Mouse (Mus musculus) layer of hippocampus, postnatal 25 days (tissue): ENCODE measurements around the gene Zfp384. TPM values are rescaled to one million over a fixed set of nuclear protein-coding genes. Genes with fewer than 3 reads are reported as not detected.

Experiments
- DNase-seq, 2 experiments: peaks; one replicate each; pipeline ENCODE4 v3.0.0; 2022; ENCODE audit warnings: mixed read lengths in 2 of 2, low spot score in 1 of 2; ENCODE audit errors: extremely low spot score in 1 of 2
- total RNA-seq, 2 experiments: library from RNA; stranded (reverse); gene quantifications; 2 replicates each; pipeline ENCODE4 v1.2.3; 2021

The Zfp384 gene
- total RNA-seq, 2 experiments from 2014 or later: 42.4 to 49.6 TPM

DNA sequence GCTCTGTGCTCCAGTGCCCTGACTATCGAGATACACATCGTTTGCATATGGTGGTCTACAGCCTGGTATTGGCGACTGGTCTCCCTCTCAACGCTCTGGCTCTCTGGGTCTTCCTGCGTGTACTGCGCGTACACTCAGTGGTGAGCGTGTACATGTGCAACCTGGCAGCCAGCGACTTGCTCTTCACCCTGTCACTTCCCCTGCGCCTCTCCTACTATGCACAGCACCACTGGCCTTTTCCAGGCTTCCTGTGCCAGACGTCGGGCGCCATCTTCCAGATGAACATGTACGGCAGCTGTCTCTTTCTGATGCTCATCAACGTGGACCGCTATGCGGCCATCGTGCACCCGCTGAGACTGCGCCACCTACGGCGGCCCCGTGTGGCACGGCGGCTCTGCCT lies 72.4 kb downstream of the Zfp384 start:
- no peak for DNase-seq

DNA sequence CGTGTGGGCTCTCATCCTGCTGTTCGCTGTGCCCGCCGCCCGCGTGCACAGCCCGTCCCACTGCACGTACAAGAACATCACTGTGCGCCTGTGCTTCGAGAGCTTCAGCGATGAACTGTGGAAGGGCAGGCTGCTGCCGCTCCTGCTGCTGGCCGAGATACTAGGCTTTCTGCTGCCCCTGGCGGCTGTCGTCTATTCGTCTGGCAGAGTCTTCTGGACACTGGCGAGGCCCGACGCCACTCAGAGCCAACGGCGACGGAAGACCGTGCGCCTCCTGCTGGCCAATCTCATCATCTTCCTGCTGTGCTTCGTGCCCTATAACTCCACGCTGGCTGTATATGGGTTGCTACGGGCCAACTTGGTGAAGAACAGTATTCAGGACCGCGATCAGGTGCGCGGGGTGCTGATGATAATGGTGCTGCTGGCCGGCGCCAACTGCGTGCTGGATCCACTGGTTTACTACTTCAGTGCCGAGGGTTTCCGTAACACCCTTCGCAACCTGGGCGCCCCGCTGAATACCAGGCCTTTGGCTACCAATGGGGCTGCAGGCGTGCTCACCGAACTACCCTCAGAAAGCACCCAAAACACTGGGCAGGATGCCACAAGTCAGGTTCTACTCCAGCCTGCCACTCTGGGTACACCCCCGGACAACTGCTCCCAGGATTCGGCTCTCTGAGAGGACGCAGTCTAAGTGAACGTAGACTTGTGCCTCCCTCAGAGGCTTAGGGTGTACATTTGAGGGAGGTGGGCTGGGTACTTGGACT lies 73.0 kb downstream of the Zfp384 start:
- DNase-seq: peak; percentile 64 to 76

DNA sequence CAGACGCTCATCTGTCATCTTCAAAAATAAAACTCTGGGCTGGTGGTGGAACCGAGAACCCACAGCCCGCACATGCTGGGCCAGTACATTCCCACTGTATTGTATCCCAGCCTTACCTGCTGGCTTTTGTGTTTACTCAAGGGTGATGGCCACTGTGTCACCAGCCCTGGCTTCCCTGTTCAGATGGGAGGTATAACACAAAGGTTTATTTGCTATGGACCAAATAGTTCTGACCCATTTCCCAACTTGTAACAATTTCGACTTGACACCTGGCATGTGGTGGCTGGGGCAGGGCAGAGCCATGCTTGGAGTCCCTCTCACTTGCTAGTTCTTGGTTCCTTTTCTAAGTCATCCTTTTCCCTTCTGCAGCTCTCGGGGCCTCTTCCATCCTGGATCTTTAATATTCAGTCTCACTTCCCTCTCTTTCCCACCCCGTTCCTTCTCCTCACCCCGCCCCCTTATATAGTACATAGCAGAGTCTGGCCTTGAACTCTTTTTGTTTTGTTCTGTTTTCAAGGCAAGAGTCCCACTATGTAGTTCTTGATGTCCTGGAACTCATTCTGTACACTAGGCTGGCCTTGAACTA lies 73.9 kb downstream of the Zfp384 start:
- DNase-seq: no peak

DNA sequence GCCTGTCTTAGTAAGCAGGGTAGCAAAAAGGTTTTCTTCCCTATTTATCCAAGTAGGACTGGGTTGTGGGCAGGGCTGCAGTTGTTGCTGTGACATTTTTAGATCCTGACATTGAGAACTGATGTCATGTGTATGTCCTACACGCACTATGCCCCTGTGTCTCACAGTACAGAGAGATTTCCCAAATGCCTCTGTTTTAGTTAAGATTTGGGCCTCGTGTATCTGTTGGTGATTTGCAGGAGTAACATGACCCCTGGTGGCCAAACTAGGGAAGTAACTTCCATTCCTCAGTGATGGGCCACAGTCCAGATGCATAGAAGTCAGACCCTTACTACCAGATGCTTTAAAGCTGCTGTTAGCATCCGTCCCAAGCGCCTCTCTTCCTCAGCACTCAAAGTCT lies 75.5 kb downstream of the Zfp384 start:
- peak in 1 of 2 experiments; percentile 48 for DNase-seq

Other genes with a start within 250 kb of the Zfp384 start
- gene Eno2, start 239.5 kb upstream of the Zfp384 start, total RNA-seq: 1,000 to 10,000 TPM in 1 of 2 experiments, 100 to 1,000 TPM in 1; 947 to 1,030 TPM
- 1 to 10 TPM; 1.7 TPM for gene Lrrc23, start 229.4 kb upstream of the Zfp384 start, total RNA-seq
- 1 to 10 TPM; 4.5 to 6.0 TPM for gene Spsb2, start 200.5 kb upstream of the Zfp384 start, total RNA-seq
- 100 to 1,000 TPM; 685 to 811 TPM for gene Tpi1, start 194.8 kb upstream of the Zfp384 start, total RNA-seq
- 100 to 1,000 TPM; 164 to 183 TPM for gene Usp5, start 179.7 kb upstream of the Zfp384 start, total RNA-seq
- 1 to 10 TPM; 1.1 to 1.2 TPM for gene Cdca3, start 179.6 kb upstream of the Zfp384 start, total RNA-seq
- gene Gnb3, start 168.9 kb upstream of the Zfp384 start, total RNA-seq: under 1 TPM in 1 of 2 experiments, not detected in 1; 0.26 TPM
- gene P3h3, start 151.4 kb upstream of the Zfp384 start, total RNA-seq: 10 to 100 TPM; 18.5 to 30.1 TPM
- gene Gpr162, start 145.2 kb upstream of the Zfp384 start, total RNA-seq: 100 to 1,000 TPM; 184 to 196 TPM
- gene Cd4, start 120.9 kb upstream of the Zfp384 start, total RNA-seq: under 1 TPM; 0.22 to 0.26 TPM
- 1 to 10 TPM; 2.4 to 2.6 TPM for gene Lag3, start 97.4 kb upstream of the Zfp384 start, total RNA-seq
- 1,000 to 10,000 TPM; 1,178 to 1,233 TPM for gene Ptms, start 89.0 kb upstream of the Zfp384 start, total RNA-seq
- gene Mlf2, start 77.8 kb upstream of the Zfp384 start, total RNA-seq: 100 to 1,000 TPM; 670 to 704 TPM
- 100 to 1,000 TPM; 144 to 151 TPM for gene Cops7a, start 43.6 kb upstream of the Zfp384 start, total RNA-seq
- 100 to 1,000 TPM; 139 to 188 TPM for gene Pianp, start 12.5 kb upstream of the Zfp384 start, total RNA-seq
- 10 to 100 TPM; 61.4 to 61.5 TPM for gene Ing4, start 30.6 kb downstream of the Zfp384 start, total RNA-seq
- 10 to 100 TPM in 1 of 2 experiments, 1 to 10 TPM in 1; 8.2 to 12.4 TPM for gene Acrbp, start 40.5 kb downstream of the Zfp384 start, total RNA-seq
- under 1 TPM; 0.35 to 0.96 TPM for gene Lpar5, start 58.8 kb downstream of the Zfp384 start, total RNA-seq
- 100 to 1,000 TPM; 153 to 194 TPM for gene Chd4, start 86.8 kb downstream of the Zfp384 start, total RNA-seq
- gene Nop2, start 122.8 kb downstream of the Zfp384 start, total RNA-seq: 10 to 100 TPM; 29.5 TPM
- 10 to 100 TPM; 63.4 to 77.7 TPM for gene Iffo1, start 136.1 kb downstream of the Zfp384 start, total RNA-seq
- gene Gapdh, start 157.3 kb downstream of the Zfp384 start, total RNA-seq: 1,000 to 10,000 TPM; 2,323 to 2,636 TPM
- gene Ncapd2, start 182.6 kb downstream of the Zfp384 start, total RNA-seq: 10 to 100 TPM; 24.1 to 27.6 TPM
- gene Mrpl51, start 182.7 kb downstream of the Zfp384 start, total RNA-seq: 10 to 100 TPM; 64.4 to 66.0 TPM
- gene Vamp1, start 206.4 kb downstream of the Zfp384 start, total RNA-seq: 10 to 100 TPM; 71.1 to 71.4 TPM
- gene Tapbpl, start 222.7 kb downstream of the Zfp384 start, total RNA-seq: 1 to 10 TPM; 2.5 to 3.3 TPM
- not detected for gene Cd27, start 227.9 kb downstream of the Zfp384 start, total RNA-seq